Mouse (Mus musculus): ENCODE results near the gene Gm20388.
A peak's percentile ranks its signal among the peaks of the same experiment; 100 is the strongest.

Gene Gm20388

DNA sequence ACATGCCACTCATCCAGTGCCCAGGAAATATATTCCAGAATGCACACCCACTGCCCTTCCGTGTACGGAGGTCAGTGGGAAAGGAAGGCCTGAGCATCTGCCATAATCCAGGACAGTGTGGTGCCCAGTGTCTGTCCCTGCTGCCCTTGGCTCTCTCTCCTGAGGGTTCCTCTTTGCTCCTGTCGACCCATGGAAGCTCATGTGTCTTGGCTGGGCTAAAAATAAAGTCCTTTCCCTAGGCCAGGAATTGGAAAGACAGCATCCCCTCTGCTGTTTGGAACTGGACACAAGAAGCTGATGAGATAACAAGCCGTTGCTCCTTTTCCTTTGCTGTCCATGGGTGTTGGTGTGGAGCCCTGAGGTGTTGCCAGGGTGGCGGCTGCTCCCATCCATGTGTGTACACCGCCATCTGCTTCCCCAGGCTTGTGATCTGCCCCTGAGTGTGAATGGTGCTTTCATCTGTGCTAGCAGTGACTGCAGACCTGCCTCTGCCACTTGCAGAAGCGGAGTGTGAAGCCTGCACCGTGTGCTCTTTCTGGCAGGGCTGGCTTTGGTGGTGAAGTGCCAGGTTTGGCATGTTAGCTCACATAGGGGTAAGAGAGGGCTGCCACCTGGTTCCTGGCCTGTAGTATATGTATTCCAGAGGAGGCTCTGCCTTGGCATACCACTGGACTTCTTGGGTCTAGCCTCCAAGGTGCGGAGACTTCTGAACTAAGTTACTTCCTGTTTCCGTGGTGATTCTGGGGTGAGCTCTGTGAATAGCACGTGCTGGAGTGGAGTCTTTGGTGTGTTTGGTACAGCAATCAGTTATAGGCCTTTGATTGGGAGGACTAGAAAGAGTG is 4371.3 kb downstream of the Gm20388 start:
- peak; percentile 72 to 73 for DNase-seq

GRCm38 (mm10) chr8:124282878-124283630 is 4372.4 kb downstream of the Gm20388 start:
- DNase-seq = peak in 1 of 2 experiments; percentile 71

- DNase-seq = peak in 1 of 2 experiments; percentile 54
These were observed 4373.1 kb downstream of the Gm20388 start for GRCm38 (mm10) chr8:124283644-124284332.

DNA sequence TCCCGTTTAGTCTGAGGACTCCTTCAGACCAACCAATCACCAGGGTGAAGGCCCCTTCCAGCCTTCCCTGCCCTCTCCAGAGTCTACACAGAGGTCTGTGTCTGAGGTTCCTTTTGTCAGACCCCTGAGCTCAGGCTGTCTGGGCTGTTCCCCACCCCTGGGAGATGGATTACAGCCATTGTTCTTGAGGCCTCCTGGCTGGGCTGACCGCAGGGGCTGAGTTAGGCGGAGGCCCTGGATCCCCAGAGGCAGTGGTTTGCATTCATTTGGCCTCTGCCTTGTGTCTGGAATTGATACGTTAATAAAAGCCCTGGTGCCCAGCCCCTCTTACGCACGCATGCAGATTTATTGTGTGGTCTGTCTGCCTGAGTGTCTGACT is 4373.7 kb downstream of the Gm20388 start:
- peak in 1 of 2 experiments; percentile 23 for DNase-seq

GRCm38 (mm10) chr8:124284984-124285576 is 4374.4 kb downstream of the Gm20388 start:
- peak; percentile 76 to 82 for DNase-seq

DNA sequence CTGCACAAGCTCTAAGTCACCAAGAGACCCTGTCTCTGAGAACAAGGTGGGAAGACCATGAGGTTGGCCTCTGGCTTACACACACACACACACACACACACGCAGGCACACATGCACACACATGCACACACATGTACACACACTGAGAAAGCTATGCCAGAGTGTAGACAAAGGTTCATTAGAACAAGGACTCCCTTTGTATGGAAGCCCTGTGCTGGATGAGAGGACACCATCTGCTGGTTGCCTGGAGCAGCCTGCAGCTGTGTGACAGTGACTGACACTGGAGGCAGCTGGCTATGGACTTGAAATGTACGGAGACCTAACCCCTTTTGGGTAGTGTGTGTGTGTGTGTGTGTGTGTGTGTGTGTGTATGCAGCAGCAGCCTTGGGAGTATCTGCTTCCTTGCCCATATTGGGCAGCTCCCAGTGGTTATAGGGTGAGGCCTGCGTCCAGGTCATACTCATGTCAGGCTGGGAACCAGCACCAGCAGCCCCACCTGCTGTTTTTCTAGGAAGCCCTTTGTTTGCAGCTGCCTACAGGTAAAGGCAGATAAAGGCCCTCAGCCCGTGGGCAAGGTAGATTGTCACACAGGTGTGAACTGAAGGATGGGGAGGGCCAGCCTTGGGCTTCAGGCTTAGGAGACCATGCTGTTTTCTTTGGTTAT is 4376.0 kb downstream of the Gm20388 start:
- peak in 1 of 2 experiments; percentile 35 for DNase-seq

DNA sequence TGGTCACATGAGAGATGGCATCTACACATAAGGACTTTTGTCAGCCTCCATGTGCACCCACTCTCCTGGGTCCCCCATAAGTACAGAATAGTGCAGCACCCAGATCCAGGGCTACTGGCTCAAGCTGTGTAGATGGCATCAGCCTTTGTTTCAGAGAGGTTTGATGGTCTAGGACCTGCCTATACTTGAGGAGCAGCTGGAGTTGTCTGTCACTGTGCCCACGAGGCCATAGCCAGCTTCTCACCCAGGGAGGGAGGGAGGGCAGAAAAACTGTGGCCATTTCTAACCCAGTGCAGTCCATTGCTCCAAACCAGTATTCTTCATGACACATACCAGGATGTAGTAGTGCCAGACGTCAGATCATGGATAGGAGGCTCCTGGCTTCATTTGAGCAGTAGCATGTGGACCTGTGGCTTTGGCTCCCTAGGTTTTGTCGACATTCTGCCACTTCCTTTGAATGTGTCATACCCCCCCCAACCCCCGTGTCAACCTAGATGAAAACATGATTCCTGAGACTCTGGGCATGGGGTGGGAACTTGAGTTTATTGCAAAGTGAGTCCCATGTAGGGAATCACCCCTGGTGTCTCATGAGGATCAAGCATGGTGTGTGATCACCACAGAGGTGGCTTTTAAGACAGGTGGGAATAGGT is 4377.7 kb downstream of the Gm20388 start:
- peak in 1 of 2 experiments; percentile 62 for DNase-seq

DNA sequence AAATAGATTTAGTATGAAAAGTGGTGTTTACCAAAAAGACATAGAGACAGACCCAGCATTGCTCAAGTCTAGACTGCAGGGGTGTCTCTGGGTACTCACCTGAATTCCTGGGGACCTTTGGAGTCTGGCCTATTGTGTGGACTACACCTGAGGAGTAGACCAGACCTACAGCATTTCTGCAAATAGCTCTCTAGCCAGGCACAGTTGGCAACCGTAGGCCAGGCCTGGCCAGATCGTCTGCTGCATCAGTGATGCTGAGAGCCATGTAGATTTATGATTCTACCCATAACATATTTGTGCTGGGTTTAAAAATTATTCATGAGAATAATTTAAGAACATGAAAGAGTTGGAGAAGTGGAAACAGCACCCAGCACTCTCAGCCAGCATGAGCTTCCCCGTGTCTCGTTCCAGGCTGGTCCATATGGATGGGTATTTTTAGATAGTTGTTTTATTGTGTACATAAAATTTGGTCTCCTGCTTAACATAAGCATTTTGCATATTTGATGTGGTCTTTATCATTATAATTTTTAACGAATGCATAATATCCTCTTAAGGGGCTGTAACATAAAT is 4378.9 kb downstream of the Gm20388 start:
- peak in 1 of 2 experiments; percentile 73 for DNase-seq

GRCm38 (mm10) chr8:124290911-124291691 is 4380.5 kb downstream of the Gm20388 start:
- peak; percentile 61 to 74 for DNase-seq

GRCm38 (mm10) chr8:124291693-124292092 is 4381.1 kb downstream of the Gm20388 start:
- DNase-seq = no peak

- DNase-seq = no peak
These were observed 4382.3 kb downstream of the Gm20388 start for GRCm38 (mm10) chr8:124292965-124293364.

GRCm38 (mm10) chr8:124294425-124294824 is 4383.8 kb downstream of the Gm20388 start:
- DNase-seq = no peak

DNA sequence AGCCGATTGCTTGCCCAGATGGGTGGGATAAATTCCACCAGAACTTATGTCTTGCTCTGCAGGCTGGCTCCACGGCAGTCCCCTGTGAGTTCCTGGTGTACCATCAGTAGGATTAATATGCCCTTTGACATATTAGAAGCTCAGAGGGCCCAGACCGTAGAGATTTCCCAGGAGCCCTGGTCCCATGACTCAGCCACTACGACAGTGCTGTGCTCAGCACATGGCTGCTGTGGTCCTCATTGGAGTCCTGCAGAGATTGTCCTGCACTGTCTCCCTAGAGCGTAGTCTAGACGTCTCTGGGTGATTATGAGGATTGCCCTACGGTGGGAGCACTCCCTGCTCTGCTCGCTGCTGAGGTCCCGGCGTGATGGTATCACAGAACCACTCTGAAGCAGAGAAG is 4384.3 kb downstream of the Gm20388 start:
- no peak for DNase-seq

DNA sequence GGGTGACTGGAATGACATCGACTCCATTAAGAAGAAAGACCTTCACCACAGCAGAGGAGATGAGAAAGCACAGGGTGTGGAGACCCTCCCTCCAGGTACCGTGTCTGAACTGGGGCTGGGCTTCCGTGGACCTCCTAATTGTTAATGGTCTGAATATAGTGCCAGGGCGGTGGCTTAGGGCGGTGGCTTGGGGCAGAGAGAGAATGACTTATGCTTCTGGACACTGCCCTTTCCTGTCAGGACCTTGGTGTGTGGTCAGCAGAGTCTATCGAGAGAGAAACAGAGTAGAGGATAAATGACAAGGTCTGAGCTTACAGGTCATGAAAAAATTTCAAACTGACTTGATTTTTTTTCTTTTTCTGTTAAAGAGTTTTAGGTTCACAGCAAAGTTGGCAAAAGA is 4384.7 kb downstream of the Gm20388 start:
- no peak for DNase-seq

- DNase-seq = no peak
These were observed 4390.9 kb downstream of the Gm20388 start for GRCm38 (mm10) chr8:124301512-124301911.

DNA sequence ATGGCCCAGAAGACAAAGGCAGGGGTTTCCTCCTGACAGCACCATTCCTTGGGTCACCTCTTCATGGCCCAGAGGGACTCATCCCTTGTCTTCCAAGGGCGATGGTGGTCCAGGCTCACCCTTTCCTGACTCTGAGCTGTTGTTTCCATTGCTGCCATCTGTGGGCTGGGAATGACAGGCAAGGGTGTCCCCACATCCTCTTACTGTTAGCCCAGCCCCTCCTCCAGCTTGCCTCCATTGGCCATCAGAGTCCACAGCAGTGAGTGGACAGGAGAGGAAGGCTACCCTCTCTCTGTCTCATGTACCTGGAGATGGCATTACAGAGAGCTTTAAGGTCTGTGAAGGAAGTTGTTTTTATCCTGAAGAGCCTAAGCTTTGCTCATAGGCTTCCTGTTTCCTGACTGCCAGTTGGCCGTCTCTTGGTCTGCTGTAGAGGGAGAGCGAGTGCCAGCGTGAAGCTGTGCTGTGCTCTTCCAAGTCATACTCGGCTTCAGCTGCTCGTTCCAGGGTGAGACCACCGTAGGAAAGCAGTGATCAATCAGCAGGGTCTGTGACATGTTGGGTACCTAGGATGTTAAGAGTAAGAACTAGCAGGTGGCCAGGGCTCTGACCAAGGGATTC is 4391.4 kb downstream of the Gm20388 start:
- DNase-seq = no peak

DNA sequence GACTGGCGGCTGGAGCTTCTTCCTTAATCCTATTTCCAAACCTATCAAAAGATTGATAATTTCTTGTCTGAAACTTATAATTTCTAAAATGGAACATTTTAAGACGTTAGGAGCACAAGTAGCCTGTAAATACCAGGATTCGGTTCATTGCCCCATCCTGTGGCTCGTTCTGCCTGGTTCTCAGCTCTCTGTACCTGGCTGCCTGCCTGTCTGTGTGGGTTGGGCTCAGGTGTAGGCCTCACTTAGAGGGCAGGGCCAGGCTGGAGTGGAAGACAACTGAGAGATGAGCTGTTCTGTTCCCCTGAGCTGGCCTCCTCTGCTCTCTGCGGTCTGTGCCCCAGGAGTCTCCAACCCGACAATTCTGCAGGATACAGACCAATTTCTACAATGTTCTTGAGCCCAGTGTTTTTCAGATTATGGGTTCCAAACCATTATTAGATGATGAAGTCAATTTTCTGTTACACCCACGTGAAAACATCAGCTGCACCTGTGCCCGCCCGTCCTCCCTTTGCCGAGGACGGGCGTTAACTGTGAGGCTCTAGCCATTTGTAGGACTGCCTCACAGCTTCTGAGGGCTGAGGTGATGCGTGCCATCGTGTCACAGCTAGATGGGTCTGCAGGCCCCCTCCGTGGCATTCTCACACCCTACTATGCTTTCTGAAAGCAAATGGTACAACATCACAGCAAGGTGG is 4392.7 kb downstream of the Gm20388 start:
- DNase-seq = no peak

DNA sequence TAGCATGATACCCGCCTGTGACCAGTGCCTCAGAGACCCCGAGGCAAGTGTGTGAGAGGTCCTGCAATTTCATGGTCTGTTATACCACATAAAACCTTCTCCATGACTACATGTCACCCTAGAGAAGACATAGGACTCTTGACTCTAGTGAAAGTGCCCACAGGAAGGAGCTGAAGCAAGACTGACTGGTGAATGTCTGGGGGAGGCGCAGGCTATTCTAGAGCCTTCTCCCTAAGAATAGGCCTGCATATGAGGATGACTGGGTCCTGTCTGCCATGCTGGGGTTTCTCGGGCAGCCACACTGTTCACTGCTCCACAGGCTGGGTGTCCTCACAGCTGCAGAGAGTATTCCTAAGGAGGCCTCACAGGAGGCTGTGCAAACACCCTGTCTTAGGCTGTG is 4393.5 kb downstream of the Gm20388 start:
- DNase-seq = no peak

GRCm38 (mm10) chr8:124306574-124306973 is 4395.9 kb downstream of the Gm20388 start:
- DNase-seq = no peak
